Mouse (Mus musculus): ENCODE measurements around the gene Olfr17.
A peak's percentile ranks its signal among the peaks of the same experiment; 100 is the strongest.
"Not testable (repeated sequence)": the region's sequence is repeated elsewhere in the genome, so short reads cannot be mapped to it uniquely, and the experiment has no call there.

Gene Olfr17

GRCm38 (mm10) chr7:107092920-107093319 lies at the start of gene Olfr17:
Gene Olfr17 (plus strand): TSS chr7:107093220.
- no peak for DNase-seq (ENCODE audit: low read depth, low spot score)

- no peak for DNase-seq (ENCODE audit: low read depth, low spot score)
These were observed 48.6 kb upstream of the Olfr17 start for GRCm38 (mm10) chr7:107044407-107044806.

GRCm38 (mm10) chr7:107045833-107046232 lies 47.2 kb upstream of the Olfr17 start:
- peak; percentile 70 for DNase-seq (ENCODE audit: low read depth, low spot score)

- DNase-seq (ENCODE audit: low read depth, low spot score): no peak
These were observed 45.4 kb upstream of the Olfr17 start for GRCm38 (mm10) chr7:107047578-107047977.

GRCm38 (mm10) chr7:107070681-107071080 lies 22.3 kb upstream of the Olfr17 start, which contains the start of gene Olfr714:
Gene Olfr714 (plus strand): TSS chr7:107070981.
- no peak for DNase-seq (ENCODE audit: low read depth, low spot score)

GRCm38 (mm10) chr7:107110269-107110668 lies 17.2 kb downstream of the Olfr17 start, which contains the start of gene Olfr715b:
Gene Olfr715b (minus strand): TSS chr7:107110369.
- not testable (repeated sequence) for DNase-seq (ENCODE audit: low read depth, low spot score)

- DNase-seq (ENCODE audit: low read depth, low spot score): not testable (repeated sequence)
These were observed 38.0 kb downstream of the Olfr17 start, which contains the start of gene Olfr715 for GRCm38 (mm10) chr7:107130983-107131382. Gene Olfr715 (minus strand): TSS chr7:107131083.

- DNase-seq (ENCODE audit: low read depth, low spot score): not testable (repeated sequence)
These were observed 45.0 kb downstream of the Olfr17 start, which contains the start of gene Olfr716 for GRCm38 (mm10) chr7:107138027-107138426. Gene Olfr716 (plus strand): TSS chr7:107138327.
